Mouse (Mus musculus) olfactory bulb, adult 2 months (tissue): ENCODE results near the gene Sorl1.

Experiments used
- CTCF ChIP-seq: fragments of 200-500 bp; IDR thresholded peaks from 2 replicates; pipeline ENCODE4 v1.5.1; 2012; ENCODE audit warnings: low read depth, mild to moderate bottlenecking, low read length, moderate library complexity; ENCODE audit not compliant: insufficient read depth
- POLR2A ChIP-seq: fragments of 200-500 bp; IDR thresholded peaks from 2 replicates; pipeline ENCODE4 v1.6.1; 2012; ENCODE audit warnings: mild to moderate bottlenecking, low read depth, low read length, moderate library complexity; ENCODE audit not compliant: insufficient read depth

DNA sequence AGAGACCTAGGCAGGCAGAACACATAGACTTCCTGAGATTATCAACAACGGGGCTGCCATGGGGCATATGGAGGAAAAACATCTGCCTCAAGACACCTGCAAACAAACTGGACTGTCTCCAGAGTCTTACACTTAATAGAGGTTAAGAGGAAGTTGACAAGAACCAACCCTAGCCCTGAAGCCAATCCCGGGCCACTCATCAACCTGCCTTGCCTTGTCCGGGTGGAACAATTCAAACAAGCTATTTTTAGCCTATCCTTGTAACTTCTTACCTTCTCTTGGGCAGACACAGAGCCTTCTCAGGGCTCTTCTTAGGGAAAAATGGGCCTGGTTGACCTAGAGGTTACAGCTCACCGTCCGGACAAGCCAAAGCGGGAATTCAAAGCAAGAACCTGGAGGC, 22.1 kb downstream of the Sorl1 start:
- TF ChIP-seq POLR2A: no peak
- no peak for TF ChIP-seq CTCF
